Mouse (Mus musculus) gastrocnemius, adult 18-20 months (tissue): Measurements from ENCODE around the gene Coch. TPM values are rescaled to one million over a fixed set of nuclear protein-coding genes. Genes with fewer than 3 reads are reported as not detected.
"Not testable (repeated sequence)": the region's sequence is repeated elsewhere in the genome, so short reads cannot be mapped to it uniquely, and the experiment has no call there.

Source experiments
- DNase-seq: peaks from one replicate; pipeline ENCODE4 v3.0.0; 2021; ENCODE audit warnings: low spot score
- long read RNA-seq, 2 experiments: library from polyadenylated mRNA; stranded (forward); transcript quantifications; one replicate each; pipeline ENCODE4 v2.0.0; 2021
- total RNA-seq, 2 experiments: library from RNA; stranded (reverse); gene quantifications; 2 replicates each; pipeline ENCODE4 v1.2.3; 2021

The Coch gene
- total RNA-seq: under 1 TPM; 0.14 to 0.24 TPM
- long read RNA-seq, experiment 1, partial matches to known transcripts: 0 of 1 reads
- long read RNA-seq, experiment 1, other reads (novel, unspliced or antisense): 0 of 1 reads
- long read RNA-seq, experiment 2, partial matches to known transcripts: 1 of 2 reads
- long read RNA-seq, experiment 2, other reads (novel, unspliced or antisense): 0 of 2 reads

- DNase-seq: no peak
Observed at GRCm38 (mm10) chr12:51593229-51594029, at the start of gene Coch. Gene Coch (plus strand): TSS chr12:51593341.

DNA sequence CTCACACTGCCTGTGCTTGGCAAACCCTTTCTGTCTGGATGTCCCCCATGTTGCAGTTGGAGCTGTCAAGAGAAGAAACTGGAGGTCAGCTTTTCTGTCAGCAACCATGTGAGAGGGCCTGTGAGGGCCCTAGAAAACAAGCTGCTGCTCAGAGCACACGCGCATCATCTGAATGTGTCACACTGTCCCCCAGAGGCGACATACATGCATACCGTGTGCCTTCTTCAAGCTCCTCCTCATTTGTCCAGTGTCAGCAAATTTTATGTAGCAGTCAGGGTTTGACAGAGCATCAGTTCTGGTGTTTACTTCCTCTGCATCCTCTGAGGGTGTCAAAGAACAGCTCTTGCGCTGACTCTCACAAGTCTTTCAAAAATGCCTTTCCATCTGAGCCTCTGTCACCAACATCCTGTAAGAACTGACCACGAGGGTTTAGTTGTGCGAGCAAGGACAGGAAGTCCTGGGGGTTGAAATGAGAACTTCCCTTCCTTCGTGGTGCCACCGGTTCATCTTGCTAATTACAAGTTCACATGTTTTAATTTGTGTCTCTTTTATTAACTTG lies 49.7 kb upstream of the Coch start:
- no peak for DNase-seq

DNA sequence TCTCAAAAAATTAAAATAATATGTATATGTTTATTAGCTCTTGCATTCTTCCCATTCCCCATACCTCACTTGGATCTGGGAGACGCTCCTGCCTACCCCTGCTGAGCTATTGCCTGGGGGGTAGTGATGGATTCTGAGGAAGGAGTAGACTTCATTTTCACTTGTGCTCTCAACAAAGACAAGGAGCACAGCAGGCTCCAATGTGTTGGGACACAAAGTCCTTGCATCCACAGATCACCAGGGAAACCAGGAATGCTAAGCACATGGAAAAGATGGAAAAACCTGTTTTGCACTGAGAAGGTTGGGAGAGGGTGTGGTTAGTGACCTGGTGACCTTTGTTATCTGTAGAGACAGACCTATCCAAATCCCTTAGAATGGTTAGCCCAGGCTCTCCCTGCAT lies 38.1 kb upstream of the Coch start:
- DNase-seq: no peak

- DNase-seq: no peak
Observed at GRCm38 (mm10) chr12:51561416-51561815, 31.7 kb upstream of the Coch start.

DNA sequence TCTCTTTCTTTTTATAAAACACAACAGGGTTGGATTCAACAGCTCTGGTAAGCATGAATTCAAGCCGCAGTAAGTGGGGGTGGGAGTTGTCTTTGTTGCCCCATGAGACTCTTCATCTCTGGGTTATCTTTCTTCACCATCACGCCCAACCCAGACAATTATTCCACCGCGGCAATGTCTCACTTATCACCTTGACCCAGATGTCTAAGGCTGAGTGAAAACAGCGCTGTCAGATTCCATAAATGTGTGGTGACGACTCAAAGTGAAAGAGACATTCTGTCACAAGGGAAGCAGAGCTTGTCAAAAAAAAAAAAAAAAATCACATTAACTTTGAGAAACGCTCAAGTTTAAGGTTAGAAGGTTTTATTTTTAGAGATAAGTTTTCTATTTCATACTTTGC lies 25.9 kb upstream of the Coch start:
- DNase-seq: no peak

DNA sequence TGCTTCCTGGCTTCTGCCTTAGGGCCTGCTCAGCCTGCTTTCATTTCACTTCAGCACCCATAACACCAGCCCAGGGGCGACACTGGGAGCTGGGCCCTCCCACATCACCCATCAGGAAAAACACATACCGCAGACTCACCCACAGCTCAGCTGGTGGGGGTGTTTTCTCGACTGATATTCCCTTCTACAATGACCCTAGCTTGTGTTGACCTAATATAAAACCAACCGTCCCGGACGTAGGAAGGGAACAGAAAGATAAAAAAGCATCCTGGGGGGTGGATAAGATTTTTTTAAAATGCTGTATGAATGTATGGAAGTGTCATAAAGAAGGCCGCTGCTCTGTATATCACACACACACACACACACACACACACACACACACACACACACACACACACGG lies 23.7 kb upstream of the Coch start:
- DNase-seq: no peak

- no peak for DNase-seq
Observed at GRCm38 (mm10) chr12:51569944-51570343, 23.2 kb upstream of the Coch start.

- no peak for DNase-seq
Observed at GRCm38 (mm10) chr12:51572651-51573050, 20.5 kb upstream of the Coch start.

- not testable (repeated sequence) for DNase-seq
Observed at GRCm38 (mm10) chr12:51577816-51578215, 15.3 kb upstream of the Coch start.

- no peak for DNase-seq
Observed at GRCm38 (mm10) chr12:51589263-51589662, 3.9 kb upstream of the Coch start.

GRCm38 (mm10) chr12:51591921-51592320 lies 1.2 kb upstream of the Coch start:
- no peak for DNase-seq

GRCm38 (mm10) chr12:51592888-51593228 lies 283 bp upstream of the Coch start:
- DNase-seq: no peak

GRCm38 (mm10) chr12:51594030-51594470 lies 909 bp downstream of the Coch start:
- no peak for DNase-seq

GRCm38 (mm10) chr12:51603306-51603705 lies 10.2 kb downstream of the Coch start:
- no peak for DNase-seq

- DNase-seq: no peak
Observed at GRCm38 (mm10) chr12:51606138-51606537, 13.0 kb downstream of the Coch start.

- DNase-seq: no peak
Observed at GRCm38 (mm10) chr12:51612361-51612760, 19.2 kb downstream of the Coch start.

DNA sequence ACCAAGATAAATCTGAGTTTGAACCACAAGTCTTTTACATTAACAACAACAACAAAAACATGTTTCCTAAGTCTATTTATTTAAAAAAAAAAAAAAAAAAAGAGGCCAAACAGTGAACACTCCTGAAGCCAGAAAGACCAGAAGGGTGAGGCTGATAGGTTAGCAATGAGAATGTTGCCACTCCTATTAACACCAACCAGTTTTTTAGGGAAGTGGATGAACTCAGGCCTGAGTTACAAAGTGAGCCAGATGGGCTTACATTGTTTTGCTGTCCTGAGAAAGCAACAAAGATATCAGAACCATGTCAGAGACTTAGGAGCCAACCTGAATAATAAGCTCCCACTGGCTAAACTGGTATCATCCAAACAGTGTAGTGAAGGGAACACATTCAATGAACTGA lies 27.4 kb downstream of the Coch start:
- DNase-seq: no peak

DNA sequence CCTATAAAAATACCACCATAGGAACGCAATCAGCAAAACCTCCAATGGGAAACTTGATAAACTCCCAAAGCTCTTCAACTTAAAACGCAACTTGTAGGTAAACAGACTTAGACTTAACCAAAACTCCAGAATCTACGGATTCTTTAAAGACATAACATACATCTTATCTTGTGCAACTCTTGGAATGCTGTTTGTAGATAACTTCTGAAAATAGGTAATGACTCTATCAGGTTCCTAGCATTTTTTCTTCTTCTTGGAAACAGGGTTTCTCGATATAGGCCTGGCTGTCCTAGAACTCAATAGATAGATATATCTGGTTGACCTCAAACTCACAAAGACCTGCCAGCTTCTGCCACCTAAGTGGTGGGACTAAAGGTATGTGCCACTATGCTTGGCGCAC lies 28.0 kb downstream of the Coch start:
- DNase-seq: no peak

DNA sequence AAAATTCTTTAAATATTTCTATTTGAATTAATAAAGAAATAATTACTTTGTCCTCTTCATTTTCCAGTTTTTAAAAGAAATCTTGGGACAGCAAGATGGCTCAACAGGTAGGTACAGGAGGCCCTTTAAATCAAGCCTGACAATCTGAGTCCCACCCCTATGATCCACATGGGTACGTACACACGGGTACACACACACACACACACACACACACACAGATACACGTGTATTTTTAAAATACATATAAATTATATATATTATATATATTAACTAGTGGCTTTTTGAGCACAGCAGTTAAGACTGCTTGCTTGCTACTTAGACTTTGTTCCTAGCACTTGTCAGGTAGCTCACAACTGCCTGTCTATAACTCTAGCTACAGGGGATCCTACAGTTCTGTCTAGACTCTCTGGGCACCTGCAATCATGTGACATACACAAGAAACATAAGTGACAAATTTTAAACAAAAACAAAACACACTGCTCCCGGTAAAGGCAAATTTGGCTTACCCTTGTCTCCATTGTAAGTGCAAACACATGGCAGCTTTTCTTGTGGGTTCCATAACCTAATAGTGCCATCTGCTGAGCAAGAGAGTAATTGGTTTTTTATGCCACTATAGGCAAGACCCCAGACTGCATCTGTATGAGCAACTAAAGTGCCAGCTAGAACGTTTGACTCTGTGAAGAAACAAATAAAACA lies 29.7 kb downstream of the Coch start:
- DNase-seq: no peak

GRCm38 (mm10) chr12:51623366-51623694 lies 30.2 kb downstream of the Coch start:
- no peak for DNase-seq

DNA sequence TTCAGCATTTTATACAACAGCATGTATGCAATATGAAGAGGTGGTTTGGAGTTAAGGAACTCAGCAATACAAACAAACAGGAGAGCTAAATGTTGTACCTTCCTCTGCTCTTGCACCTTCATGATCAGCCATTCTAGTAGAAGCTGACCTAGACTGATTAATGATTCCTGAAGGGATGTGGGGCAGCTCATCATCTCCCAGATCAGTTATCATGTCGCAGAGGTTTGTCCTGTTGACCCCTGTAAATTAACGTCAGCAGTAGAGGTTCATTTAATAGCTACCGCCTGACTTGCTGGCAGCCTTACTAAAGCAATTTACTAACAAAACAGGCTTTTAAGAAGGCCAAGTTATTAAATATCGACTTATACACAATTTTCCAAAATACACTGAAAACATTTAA lies 40.3 kb downstream of the Coch start:
- DNase-seq: no peak

DNA sequence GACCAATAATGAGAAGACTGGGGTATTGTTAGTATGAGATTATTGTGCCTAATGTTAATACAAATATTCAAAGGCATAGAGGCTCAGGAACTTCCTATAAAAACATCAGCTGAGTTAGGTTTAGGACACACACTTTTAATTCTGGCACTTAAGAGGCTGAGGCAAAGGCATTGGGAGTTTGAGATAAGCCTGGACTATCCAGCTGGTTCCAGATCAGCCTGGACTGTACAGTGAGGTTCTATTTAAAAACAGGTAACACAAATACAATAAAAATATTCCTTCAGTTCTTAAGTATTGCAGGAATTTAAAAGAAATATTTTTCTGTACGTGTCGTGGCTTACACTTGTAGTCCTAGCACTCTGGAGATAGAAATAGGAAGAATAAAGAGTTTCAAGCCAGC lies 43.1 kb downstream of the Coch start:
- DNase-seq: no peak
